Mouse (Mus musculus) liver, postnatal 0 days (tissue): ENCODE measurements around the gene Arhgef18. TPM values are rescaled to one million over a fixed set of nuclear protein-coding genes. Genes with fewer than 3 reads are reported as not detected.
A peak's percentile ranks its signal among the peaks of the same experiment; 100 is the strongest.

Experiments
- ATAC-seq: fragments of 200-750 bp; cut with Nextera tagmentation; 2 replicates; pipeline ENCODE4 v1.8.0; 2017; ENCODE audit warnings: mild to moderate bottlenecking, moderate library complexity
- DNase-seq: peaks from one replicate; pipeline ENCODE4 v3.0.0-alpha.2; 2016
- H3K27ac ChIP-seq: fragments of 300-500 bp; sonication (generic); 2 replicates; pipeline ENCODE4 v1.5.1; 2014; ENCODE audit warnings: antibody characterized with exemption, moderate library complexity, mild to moderate bottlenecking, low read depth
- H3K27me3 ChIP-seq: fragments of 300-500 bp; sonication (generic); 2 replicates; pipeline ENCODE4 v1.6.1; 2014; ENCODE audit warnings: low read length, control low read depth, mixed read lengths; ENCODE audit not compliant: insufficient read depth
- H3K36me3 ChIP-seq: fragments of 300-500 bp; sonication (generic); replicated peaks from 2 replicates; pipeline ENCODE4 v1.6.1; 2014; ENCODE audit warnings: mild to moderate bottlenecking, control low read depth, low read length, moderate library complexity, mixed read lengths; ENCODE audit not compliant: insufficient read depth
- H3K4me1 ChIP-seq: fragments of 300-500 bp; sonication (generic); 2 replicates; pipeline ENCODE4 v1.6.1; 2014; ENCODE audit warnings: antibody characterized with exemption, mild to moderate bottlenecking, control low read depth; ENCODE audit not compliant: insufficient read depth
- H3K4me2 ChIP-seq: fragments of 300-500 bp; sonication (generic); 2 replicates; pipeline ENCODE4 v1.6.1; 2014; ENCODE audit warnings: low read depth, mild to moderate bottlenecking, low read length, moderate library complexity, mixed read lengths
- H3K4me3 ChIP-seq: fragments of 300-500 bp; sonication (generic); 2 replicates; pipeline ENCODE4 v1.5.1; 2014; ENCODE audit warnings: low read depth, low read length
- H3K9ac ChIP-seq: fragments of 300-500 bp; sonication (generic); replicated peaks from 2 replicates; pipeline ENCODE4 v1.6.1; 2014; ENCODE audit warnings: mild to moderate bottlenecking, moderate library complexity
- H3K9me3 ChIP-seq: fragments of 300-500 bp; sonication (generic); 2 replicates; pipeline ENCODE4 v1.6.1; 2016; ENCODE audit warnings: mild to moderate bottlenecking, control low read depth, low read length, mixed read lengths
- CTCF ChIP-seq: sonication (generic); IDR thresholded peaks from 2 replicates; pipeline ENCODE4 v1.5.1; 2016; ENCODE audit warnings: antibody characterized with exemption, low read depth
- EP300 ChIP-seq: IDR thresholded peaks from 2 replicates; pipeline ENCODE4 v1.6.1; 2016; ENCODE audit warnings: antibody characterized with exemption, low read depth, mild to moderate bottlenecking
- WGBS: fragments of 180-500 bp; shearing (Covaris S2); extraction: QIAGEN DNeasy Blood & Tissue Kit; methylation state at CpG from one replicate; pipeline ENCODE4 v1.1.7; 2014; ENCODE audit not compliant: insufficient replicate concordance; 5-methylcytosine and 5-hydroxymethylcytosine counted together
- polyA plus RNA-seq: library from polyadenylated mRNA; unstranded; fragments of >200 nt; fragmentation: Nextera tagmentation; extraction: Ambion mirVana; gene quantifications from 2 replicates; pipeline ENCODE4 v1.2.1, GENCODE M21; 2015

Gene Arhgef18
- polyA plus RNA-seq, 1 experiment from 2014 or later: 1.9 TPM

DNA sequence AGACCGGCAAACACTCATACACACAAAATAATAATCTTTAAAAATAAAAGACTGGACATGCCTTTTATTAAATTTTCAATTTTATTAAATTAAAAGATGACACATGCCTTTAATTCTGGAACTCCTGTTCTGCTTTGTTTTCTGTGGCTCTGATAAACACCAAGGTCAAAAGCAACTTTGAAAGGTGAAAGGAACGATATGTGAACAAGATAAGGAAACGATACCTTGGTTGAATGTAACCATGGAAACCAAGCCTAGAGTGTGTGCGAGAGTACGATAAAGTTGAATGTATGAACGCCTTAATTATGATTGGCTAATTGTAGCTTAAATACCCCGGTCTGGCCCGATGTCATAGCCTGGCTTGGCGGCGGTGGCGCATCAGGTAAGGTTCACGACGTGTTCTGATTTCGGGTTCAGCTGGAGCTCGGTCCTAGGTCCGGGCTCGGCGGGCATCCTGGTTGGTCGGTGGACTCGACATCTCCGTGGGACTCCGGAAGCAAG, 89.5 kb downstream of the Arhgef18 start:
- TF ChIP-seq CTCF (no peak), EP300 (no peak)
- 82% methylated on average over 22 of the region's 22 CpGs for WGBS
- DNase-seq: no peak

DNA sequence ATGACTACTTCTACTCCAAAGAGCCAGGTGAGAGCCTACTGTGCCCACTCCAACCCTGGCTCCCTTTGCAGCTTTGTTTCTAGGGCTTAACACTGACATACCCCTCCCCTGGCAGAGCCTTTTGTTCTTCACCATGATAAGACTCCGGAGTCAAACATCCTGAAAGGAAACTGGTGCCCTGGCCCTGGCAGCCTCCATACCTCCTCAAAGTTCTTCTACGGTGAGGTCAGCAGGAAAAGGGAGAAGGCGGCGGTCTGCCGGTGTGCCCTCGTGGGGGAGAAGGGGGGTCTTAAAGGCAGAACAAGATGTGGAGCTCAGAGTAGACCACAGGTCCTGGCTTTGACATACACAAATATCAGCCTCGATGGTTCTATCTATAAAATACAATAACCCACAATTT, 90.7 kb downstream of the Arhgef18 start:
- Histone ChIP-seq H3K4me1 (0 out of 2 replicates have a peak, but pooled peaks cover 9% of the 10 kb centered on the region), H3K9me3 (no peaks in the 10 kb centered on the region), H3K4me3 (no peak overlapping the region), H3K9ac (no peak overlapping the region), H3K27ac (no peak overlapping the region), H3K36me3 (no peaks in the 10 kb centered on the region), H3K4me2 (no peak overlapping the region), H3K27me3 (no peaks in the 10 kb centered on the region)
- no peak for ATAC-seq
- no peak for DNase-seq
- WGBS: 50% methylated on average over 7 of the region's 7 CpGs
- TF ChIP-seq CTCF (no peak), EP300 (no peak)

More for the DNA sequence above, 89.5 kb downstream of the Arhgef18 start:
- Histone ChIP-seq H3K9me3 (no peaks in the 10 kb centered on the region), H3K4me3 (no peak overlapping the region), H3K4me2 (no peak overlapping the region), H3K27ac (no peak overlapping the region), H3K9ac (no peak overlapping the region), H3K27me3 (peaks cover 3% of the 10 kb centered on the region; the same call in 1 of the 2 replicates), H3K36me3 (no peaks in the 10 kb centered on the region), H3K4me1 (0 out of 2 replicates have a peak, but pooled peaks cover 9% of the 10 kb centered on the region)
- ATAC-seq: no peak

DNA sequence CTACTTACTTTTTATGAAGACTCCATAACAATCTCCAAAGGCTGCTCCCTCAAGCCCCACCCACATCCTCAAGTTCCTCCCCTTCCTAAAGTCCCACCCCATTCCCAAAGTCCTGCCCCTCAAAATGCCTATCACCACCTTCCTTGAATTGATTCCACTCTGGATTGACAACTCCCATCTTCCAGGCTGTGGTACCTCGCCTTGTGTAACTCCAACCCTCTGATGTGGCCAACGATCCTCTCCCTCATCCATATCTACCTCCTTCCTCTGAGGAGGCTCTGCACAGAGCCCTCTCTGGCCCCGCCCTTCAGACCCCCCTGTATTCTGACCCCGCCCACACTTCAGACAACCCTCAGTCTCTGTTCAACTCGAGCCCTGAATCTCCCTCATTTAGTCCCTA, 92.4 kb downstream of the Arhgef18 start:
- Histone ChIP-seq H3K27ac (no peak overlapping the region), H3K27me3 (no peaks in the 10 kb centered on the region), H3K9ac (no peak overlapping the region), H3K4me3 (no peak overlapping the region), H3K9me3 (no peaks in the 10 kb centered on the region), H3K4me2 (no peak overlapping the region), H3K36me3 (no peaks in the 10 kb centered on the region), H3K4me1 (0 out of 2 replicates have a peak, but pooled peaks cover 6% of the 10 kb centered on the region)
- ATAC-seq (no peak), DNase-seq (no peak)
- 25% methylated on average over 5 of the region's 5 CpGs for WGBS
- TF ChIP-seq EP300: no peak
- no peak for TF ChIP-seq CTCF

DNA sequence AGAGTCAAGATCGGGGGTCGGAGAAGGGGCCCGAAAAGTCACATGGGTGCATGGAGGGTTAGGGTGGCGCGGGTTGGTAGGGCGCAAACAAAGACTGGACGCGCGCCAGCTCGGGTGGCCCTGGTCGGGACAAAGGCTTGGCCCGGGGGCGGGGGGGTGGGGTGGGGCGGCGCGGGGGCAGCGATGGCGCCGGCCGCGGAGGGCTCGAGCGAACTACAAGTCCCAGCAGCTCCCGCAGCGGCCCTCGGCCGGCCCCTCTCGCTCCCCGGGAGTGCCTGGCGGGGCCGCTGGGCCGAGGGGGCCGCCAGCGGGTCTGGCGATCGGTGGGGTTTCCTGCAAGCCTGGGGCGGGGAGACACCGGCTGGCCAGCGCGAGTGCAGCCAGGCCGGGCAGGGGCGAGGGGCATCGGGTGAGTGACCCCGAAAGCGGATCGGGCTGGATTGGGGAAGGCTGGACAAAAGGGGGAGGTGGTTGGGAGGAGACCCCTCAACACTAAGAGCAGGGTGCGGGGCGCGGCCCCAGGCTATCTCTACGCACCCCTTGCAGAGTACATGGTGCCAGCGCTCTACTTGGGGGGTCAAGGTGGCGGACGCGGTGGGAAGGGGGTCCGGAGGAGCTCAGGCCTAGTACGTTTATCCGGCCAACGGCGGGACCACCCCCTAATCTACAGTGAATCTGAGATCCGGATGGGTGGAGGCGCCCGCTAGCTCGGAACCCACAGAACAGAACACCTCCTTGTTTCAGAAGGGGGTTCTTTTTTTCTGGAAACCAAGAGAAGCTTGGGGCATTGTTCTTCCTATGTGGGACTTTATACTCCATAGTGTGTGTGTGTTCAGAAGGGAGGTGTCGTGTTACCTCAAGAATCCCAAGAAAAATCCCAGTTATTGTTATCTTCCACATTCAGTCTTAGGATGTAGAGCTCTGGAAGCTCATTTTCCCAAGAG, 100.4 kb downstream of the Arhgef18 start, which contains the start of gene Zfp358:
Gene Zfp358 (plus strand): TSS at position 238 of the 944 bp plus-strand sequence.
- Histone ChIP-seq H3K9me3 (no peaks in the 10 kb centered on the region), H3K4me2 (peak within 1 kb of the TSS; percentile 79), H3K27me3 (no peaks in the 10 kb centered on the region), H3K4me1 (peaks cover 10% of the 10 kb centered on the region; the same call in 1 of the 2 replicates), H3K36me3 (peaks cover 11% of the 10 kb centered on the region), H3K9ac (peak within 1 kb of the TSS; percentile 91), H3K4me3 (peak within 1 kb of the TSS; percentile 78), H3K27ac (peak within 1 kb of the TSS; percentile 35)
- under 1% methylated on average over 53 of the region's 64 CpGs for WGBS
- TF ChIP-seq EP300 (no peak), CTCF (no peak)
- peak; percentile 76 for DNase-seq
- ATAC-seq: peak; percentile 87

DNA sequence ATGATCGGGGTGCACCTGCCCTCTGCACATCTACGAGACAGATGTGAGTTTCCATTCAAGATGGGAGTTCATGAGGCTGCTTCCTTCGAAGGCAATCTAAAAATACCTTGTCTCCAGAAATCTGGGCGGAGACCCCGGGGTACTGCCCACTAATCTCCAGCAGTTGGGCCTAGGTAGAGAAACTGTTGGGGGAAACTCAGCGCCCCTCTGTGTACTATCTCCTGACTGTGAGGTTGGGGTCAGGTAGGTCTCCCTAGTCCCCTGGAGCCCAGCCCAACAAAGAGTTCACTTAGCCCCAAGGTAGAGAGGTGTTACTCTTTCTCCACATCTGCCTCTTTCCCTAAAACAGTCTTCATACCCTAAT, 101.0 kb downstream of the Arhgef18 start:
- peaks cover 10% of the 10 kb centered on the region; the same call in 1 of the 2 replicates for H3K4me1 ChIP-seq
- 30% methylated on average over 6 of the region's 6 CpGs for WGBS
- no peaks in the 10 kb centered on the region for H3K27me3 ChIP-seq
- ATAC-seq: no peak
- DNase-seq: no peak
- peaks cover 11% of the 10 kb centered on the region for H3K36me3 ChIP-seq
- H3K27ac ChIP-seq: 0 out of 2 replicates have a peak overlapping the region, but pooled peaks have one; percentile 2
- peak overlapping the region; percentile 78 for H3K4me3 ChIP-seq
- H3K4me2 ChIP-seq: peak overlapping the region; percentile 79
- TF ChIP-seq EP300 (no peak), CTCF (no peak)
- H3K9me3 ChIP-seq: no peaks in the 10 kb centered on the region
- H3K9ac ChIP-seq: peak overlapping the region; percentile 91

DNA sequence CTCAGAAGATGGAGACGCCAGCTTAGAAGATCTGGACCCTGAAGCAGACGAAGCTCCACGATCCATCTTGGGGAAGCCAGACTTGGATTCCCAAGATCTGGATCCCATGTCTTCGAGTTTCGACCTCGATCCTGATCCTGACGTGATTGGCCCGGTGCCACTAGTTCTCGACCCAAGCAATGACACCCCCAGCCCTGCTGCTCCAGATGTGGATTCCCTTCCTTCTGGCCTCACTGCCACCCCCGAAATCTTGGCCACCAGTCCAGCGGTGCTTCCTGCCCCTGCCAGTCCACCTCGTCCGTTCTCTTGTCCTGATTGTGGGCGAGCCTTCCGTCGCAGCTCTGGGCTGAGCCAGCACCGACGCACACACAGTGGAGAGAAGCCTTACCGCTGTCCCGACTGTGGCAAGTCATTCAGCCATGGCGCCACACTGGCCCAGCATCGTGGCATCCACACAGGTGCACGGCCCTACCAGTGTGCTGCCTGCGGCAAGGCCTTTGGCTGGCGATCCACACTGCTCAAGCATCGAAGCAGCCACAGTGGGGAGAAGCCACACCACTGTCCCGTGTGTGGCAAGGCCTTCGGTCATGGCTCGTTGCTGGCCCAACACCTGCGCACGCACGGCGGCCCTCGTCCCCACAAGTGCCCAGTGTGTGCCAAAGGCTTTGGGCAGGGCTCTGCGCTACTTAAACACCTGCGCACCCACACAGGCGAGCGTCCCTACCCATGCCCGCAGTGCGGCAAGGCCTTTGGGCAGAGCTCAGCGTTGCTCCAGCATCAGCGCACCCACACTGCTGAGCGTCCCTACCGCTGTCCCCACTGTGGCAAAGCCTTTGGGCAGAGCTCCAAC, 103.0 kb downstream of the Arhgef18 start:
- H3K9ac ChIP-seq: no peak overlapping the region
- ATAC-seq: no peak
- peaks cover 11% of the 10 kb centered on the region for H3K36me3 ChIP-seq
- H3K27me3 ChIP-seq: no peaks in the 10 kb centered on the region
- H3K4me2 ChIP-seq: no peak overlapping the region
- TF ChIP-seq EP300: no peak
- no peak for TF ChIP-seq CTCF
- no peak overlapping the region for H3K4me3 ChIP-seq
- no peaks in the 10 kb centered on the region for H3K9me3 ChIP-seq
- 91% methylated on average over 44 of the region's 44 CpGs for WGBS
- DNase-seq: no peak
- no peak overlapping the region for H3K27ac ChIP-seq
- peaks cover 16% of the 10 kb centered on the region for H3K4me1 ChIP-seq
